Mouse (Mus musculus) cerebellum, postnatal 4 days (tissue): ENCODE measurements around the gene Tjp1.

Experiments
- DNase-seq, 2 experiments: peaks; one replicate each; pipeline ENCODE4 v3.0.0; 2022; ENCODE audit warnings: low spot score in 2 of 2, mixed read lengths in 1 of 2

Tjp1 gene

DNA sequence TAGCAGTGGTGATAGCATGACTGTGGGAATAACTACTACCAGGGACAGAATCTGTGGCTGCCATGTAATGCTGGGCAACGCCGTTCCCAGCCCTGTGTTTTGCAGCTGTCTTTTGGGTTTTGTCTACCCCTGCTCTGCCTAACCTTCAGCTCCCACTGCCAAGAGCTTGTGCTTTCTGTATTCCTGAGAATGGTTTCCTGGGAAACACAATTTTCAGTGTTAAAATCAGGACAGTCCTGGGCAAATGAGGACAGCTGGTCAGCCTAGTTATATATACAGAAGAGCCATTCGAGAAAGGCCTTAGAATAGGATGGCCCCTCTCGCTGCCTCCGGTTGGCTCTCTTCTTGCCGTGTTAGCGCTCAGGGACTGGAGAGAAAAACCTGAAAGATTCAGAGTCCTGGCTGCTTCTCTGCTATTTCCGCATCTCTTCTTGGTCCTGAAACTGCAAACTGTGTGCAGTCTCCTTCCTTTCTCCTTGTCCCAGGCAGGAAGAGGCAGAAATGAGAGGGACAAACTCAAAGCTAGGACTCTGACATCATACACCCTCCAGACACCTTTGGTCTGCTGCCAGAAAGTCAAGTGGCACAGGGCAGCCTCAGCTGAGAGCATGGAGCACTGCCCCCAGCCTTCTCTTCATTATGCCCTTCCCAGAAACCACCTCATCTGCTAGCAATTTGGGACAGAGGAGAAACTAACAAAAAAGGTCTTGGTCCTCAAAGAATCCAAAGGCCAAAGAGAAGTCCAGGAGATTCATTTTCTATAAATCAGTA lies 139.2 kb downstream of the Tjp1 start:
- peak in 1 of 2 experiments; percentile 10 for DNase-seq

- DNase-seq, result no peak
Measured at GRCm38 (mm10) chr7:65387560-65388175, 139.9 kb downstream of the Tjp1 start.

GRCm38 (mm10) chr7:65384775-65385174 lies 142.8 kb downstream of the Tjp1 start:
- no peak for DNase-seq

- no peak for DNase-seq
Measured at GRCm38 (mm10) chr7:65382515-65383283, 144.9 kb downstream of the Tjp1 start.

DNA sequence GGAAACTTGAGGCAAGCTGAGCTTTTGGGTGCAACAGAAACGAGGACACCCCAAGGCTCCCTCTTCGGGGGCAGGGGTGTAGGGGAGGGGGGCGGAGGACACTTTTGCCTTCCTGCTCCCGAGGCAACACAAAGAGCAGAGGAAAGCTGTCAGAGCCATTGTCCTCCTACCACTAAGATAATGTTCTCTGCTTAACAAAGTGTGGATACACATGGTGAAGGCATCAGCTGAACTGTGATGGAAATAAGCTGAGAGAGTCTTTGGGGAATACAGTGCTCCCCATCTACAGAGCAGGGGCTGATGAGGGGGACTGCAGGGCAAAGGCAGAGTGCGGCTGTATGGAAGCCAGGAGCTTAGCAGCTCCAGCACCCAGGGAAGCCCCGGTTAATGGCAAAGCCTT lies 145.7 kb downstream of the Tjp1 start:
- DNase-seq, result no peak

DNA sequence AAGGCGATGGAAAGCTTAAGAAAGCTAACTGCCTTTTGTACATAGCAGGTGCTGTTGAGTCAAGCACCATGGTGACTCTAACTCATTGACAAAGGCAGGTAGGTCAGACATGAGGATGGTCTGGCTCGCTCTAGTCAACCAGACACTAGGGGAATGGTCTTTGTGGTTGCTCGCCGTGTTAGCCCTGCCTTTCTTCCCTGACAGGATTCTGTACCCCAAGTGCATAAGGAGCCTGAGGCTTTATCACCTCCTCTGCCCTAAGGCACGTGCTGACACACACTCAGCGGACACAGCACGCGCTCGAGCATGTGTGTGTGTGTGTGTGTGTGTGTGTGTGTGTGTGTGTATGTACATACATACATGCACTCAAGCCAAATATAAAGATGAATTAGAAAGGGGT lies 146.9 kb downstream of the Tjp1 start:
- DNase-seq, result no peak

DNA sequence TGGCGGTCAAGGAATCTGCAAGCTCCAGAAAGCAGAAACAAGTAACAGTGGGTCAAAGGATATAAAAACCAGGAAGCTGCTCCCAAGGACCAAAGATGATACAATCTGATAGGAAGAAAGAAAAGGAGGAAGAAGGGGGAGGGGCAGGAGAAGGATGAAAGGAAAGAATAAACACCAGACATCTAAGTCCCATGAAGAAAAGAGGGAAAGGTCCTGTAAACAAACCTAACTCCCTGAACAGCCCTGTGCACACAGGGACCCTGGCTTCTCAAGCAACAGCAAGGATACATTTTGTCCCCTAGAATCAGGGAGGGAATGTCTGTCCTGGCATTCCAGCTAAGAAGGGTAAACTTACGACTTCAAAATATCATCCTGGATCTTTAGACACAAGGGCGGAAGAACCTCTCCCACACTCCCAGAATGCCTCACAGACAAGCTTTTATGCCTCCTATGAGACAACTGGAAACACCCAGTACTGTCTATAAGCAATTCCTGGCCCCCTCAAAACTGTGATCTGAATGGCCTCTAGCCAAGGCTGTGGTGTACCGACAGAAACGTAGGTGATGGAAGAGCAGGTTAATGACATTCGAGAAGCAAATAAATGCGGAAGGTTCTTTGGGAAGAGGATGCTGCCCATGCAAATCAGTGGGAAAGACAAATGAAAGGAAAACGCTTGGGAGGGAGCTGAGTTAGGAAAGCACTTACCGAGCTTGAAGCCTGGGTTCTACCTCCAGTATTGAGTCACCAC lies 148.6 kb downstream of the Tjp1 start:
- no peak for DNase-seq

DNA sequence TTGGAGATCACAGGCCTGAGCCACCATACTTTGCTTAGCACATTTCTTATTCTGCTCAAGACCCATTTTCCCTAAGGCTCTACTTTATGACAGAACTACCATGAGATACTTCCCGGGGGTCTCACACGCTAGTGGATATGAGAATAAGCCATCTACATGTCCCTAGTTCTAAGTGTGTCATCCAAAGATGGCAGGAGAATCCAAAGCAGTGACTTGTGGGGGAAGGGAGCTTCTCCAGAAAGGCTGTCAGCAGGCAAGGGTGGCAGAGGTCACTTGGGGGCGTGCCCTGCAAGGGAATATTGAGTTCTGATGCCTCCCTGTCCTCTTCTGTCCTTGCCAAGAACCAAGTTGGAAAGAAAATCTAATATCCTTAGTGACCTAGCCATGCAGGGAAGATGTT lies 150.1 kb downstream of the Tjp1 start:
- no peak for DNase-seq

DNA sequence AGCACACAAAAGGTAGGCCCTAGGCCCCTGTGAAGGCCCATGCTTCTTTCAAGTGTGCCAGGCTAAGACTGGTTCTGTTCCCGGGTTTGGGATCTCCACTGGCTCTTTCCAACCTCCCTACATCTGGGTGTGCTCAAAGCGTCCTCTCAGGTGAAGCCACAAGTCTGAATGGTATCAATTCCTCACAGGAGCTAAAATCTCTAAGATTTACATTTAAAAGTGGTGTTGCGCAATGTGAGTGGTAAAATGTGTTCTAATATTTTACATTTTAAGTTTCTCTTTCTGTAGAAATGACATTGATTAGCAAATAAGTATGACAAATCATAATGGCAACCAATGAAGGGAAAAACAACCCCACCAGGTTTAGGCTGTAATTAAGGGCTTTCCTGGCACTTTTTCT lies 152.0 kb downstream of the Tjp1 start:
- no peak for DNase-seq

DNA sequence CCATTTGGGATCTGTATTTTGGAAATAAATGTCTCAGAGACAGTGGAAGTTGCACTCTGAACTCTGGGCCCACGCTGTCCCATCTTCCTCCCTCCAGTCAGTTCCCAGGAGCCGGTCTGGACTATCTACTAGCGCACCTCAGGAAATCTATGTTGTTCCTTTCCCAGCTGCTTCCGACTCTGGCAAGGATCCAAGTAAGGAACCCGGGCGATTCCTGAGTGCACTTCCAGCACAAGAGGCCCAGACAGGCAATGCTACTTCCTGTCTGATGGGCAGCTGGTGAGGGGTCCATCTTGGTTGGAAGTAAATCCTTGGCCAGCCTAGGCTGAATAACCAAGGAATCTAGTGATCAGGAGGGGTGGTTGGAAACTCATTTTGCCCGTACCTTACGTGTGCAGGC lies 152.4 kb downstream of the Tjp1 start:
- DNase-seq, result no peak

DNA sequence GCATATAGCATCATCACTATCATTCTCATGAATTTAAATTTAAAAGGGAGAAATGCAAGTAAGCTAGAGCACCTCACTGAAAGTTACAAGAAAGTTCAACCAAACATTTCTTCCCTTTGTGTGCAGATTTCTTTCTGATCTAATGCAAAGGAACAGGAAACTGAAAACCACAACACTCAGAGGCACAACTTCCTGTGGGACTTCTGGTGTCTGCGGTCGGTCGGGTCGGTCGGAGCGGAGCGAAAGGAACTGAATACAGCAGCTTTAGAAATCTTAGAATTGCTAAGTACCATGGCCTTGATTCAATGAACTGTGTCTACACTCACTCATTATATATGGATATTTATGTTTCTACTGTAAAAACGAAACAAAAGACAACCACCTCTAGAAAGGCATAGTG lies 154.2 kb downstream of the Tjp1 start:
- no peak for DNase-seq

DNA sequence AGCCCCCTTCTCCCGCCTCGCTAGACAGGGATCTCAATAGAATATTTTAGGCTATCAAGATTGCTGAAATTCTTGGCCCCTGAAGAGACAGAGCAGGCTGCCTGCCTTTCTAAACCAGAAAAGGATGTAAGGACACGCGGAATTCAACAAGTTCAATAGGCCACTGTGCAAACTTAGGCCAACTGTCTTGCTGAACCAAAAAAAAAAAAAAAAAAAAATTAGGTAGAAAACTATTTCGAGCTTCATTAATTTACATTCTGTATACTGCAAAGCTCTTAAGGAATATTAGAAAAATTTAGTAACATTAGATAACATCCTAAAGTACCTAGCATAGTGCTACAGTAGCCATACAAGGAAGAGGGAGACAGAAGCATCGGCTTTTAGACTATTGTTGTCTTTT lies 155.8 kb downstream of the Tjp1 start:
- no peak for DNase-seq

GRCm38 (mm10) chr7:65370787-65371616 lies 156.6 kb downstream of the Tjp1 start:
- DNase-seq, result peak; percentile 82 to 87

- DNase-seq, result peak in 1 of 2 experiments; percentile 26
Measured at GRCm38 (mm10) chr7:65370381-65370786, 157.2 kb downstream of the Tjp1 start.

- DNase-seq, result no peak
Measured at GRCm38 (mm10) chr7:65369101-65369500, 158.5 kb downstream of the Tjp1 start.

- DNase-seq, result no peak
Measured at GRCm38 (mm10) chr7:65367386-65368245, 160.0 kb downstream of the Tjp1 start.

DNA sequence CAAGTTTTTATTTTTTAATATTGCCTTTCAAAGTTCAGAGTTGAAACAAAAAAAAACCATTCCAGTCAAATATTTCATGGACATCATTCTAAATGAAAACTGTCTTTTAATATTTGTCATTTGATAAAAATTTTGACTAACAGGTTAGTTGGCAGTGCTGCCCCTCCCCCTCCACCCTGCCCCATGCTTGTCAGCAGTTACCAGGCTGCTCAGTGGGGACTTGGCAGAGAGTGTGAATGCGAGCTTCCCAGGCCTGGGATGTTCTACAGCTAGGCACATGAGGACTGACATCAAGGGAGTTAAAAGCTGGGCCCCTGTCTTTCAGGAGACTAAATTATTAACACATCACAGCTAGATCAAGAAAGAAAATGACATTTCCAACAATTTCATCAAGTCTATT lies 161.4 kb downstream of the Tjp1 start:
- peak in 1 of 2 experiments; percentile 19 for DNase-seq

DNA sequence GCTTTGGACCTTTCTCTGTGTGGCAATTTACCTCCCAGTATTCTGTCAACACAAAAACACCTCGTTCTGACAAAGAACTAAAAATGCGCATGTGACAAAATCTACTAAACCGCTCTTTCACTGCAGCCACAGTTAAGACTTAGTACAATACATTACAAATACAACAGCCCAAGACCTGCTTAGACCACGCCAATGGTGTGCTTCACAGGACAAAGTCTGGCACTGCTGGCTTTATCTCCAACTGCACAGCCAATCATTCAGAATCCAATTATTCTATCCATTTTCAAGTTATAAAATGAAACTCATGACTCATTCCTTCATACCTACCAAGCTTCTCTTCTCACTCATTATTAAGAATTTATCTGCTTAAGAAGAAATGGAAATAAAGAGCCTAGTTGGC lies 162.0 kb downstream of the Tjp1 start:
- DNase-seq, result no peak

DNA sequence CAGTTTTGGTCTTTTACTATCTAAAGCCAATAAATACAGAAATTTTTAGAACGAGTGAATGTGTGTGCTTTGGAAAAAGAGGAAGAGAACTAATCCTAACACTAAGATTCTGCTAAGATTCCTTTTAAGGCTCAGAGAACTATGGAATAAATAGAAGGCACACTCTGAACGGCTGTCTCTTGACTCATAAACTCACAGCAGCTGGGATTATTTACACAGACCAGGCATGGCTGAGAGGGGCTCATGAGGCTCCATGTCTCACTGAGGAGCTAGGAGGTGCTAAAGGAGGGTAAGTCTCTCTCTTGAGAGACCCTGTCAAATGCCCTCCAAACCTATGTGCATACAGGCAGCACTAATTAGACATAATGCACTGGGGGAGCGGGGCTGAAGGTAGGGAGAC lies 167.3 kb downstream of the Tjp1 start:
- DNase-seq, result no peak

- no peak for DNase-seq
Measured at GRCm38 (mm10) chr7:65359774-65360173, 167.8 kb downstream of the Tjp1 start.
